Mouse (Mus musculus) limb, embryonic 14.5 days (tissue): ENCODE measurements around the gene Ttll1. TPM values are rescaled to one million over a fixed set of nuclear protein-coding genes. Genes with fewer than 3 reads are reported as not detected.
"Not testable (repeated sequence)": the region's sequence is repeated elsewhere in the genome, so short reads cannot be mapped to it uniquely, and the experiment has no call there.

Experiments
- ATAC-seq: fragments of 200-750 bp; cut with Nextera tagmentation; 2 replicates; pipeline ENCODE4 v1.8.0; 2017; ENCODE audit warnings: low read depth, moderate number of reproducible peaks, moderate TSS enrichment; ENCODE audit not compliant: low FRiP score
- DNase-seq: peaks from one replicate; pipeline ENCODE4 v3.0.0-alpha.2; 2015; ENCODE audit warnings: low spot score
- H3K27ac ChIP-seq: fragments of 300-500 bp; sonication (generic); replicated peaks from 2 replicates; pipeline ENCODE4 v1.5.1; 2014; ENCODE audit warnings: low read depth, mild to moderate bottlenecking, low read length, moderate library complexity, mixed read lengths
- H3K27me3 ChIP-seq: fragments of 300-500 bp; sonication (generic); 2 replicates; pipeline ENCODE4 v1.6.1; 2014; ENCODE audit warnings: low read length, mixed read lengths; ENCODE audit not compliant: control insufficient read depth, insufficient read depth
- H3K36me3 ChIP-seq: fragments of 300-500 bp; sonication (generic); 2 replicates; pipeline ENCODE4 v1.6.1; 2014; ENCODE audit warnings: mild to moderate bottlenecking, low read length, moderate library complexity, mixed read lengths; ENCODE audit not compliant: control insufficient read depth, insufficient read depth
- H3K4me1 ChIP-seq: fragments of 300-500 bp; sonication (generic); 2 replicates; pipeline ENCODE4 v1.6.1; 2014; ENCODE audit warnings: antibody characterized with exemption, low read length, mixed read lengths; ENCODE audit not compliant: control insufficient read depth, insufficient read depth
- H3K4me2 ChIP-seq: fragments of 300-500 bp; sonication (generic); replicated peaks from 2 replicates; pipeline ENCODE4 v1.6.1; 2014; ENCODE audit warnings: low read depth, mild to moderate bottlenecking, low read length, moderate library complexity; ENCODE audit not compliant: severe bottlenecking
- H3K4me3 ChIP-seq: fragments of 300-500 bp; sonication (generic); replicated peaks from 2 replicates; pipeline ENCODE4 v1.5.1; 2014; ENCODE audit warnings: low read length
- H3K9ac ChIP-seq: fragments of 300-500 bp; sonication (generic); 2 replicates; pipeline ENCODE4 v1.6.1; 2014; ENCODE audit warnings: mild to moderate bottlenecking, low read depth, low read length, moderate library complexity; ENCODE audit not compliant: severe bottlenecking
- H3K9me3 ChIP-seq: fragments of 300-500 bp; sonication (generic); 2 replicates; pipeline ENCODE4 v1.6.1; 2016; ENCODE audit warnings: low read length; ENCODE audit not compliant: control insufficient read depth
- POLR2A ChIP-seq: fragments of 200-500 bp; IDR thresholded peaks from 2 replicates; pipeline ENCODE4 v1.8.0; 2012; ENCODE audit warnings: inconsistent platforms, mild to moderate bottlenecking, moderate library complexity, borderline replicate concordance; ENCODE audit not compliant: insufficient read depth, insufficient read length; ENCODE audit errors: extremely low read depth
- WGBS: fragments of 180-500 bp; shearing (Covaris S2); extraction: QIAGEN DNeasy Blood & Tissue Kit; methylation state at CpG from one replicate; pipeline ENCODE4 v1.1.7; 2014; 5-methylcytosine and 5-hydroxymethylcytosine counted together
- polyA plus RNA-seq, 2 experiments: library from polyadenylated mRNA; depleted of rRNA in 1 of 2; stranded (reverse) in 1 of 2; unstranded in 1 of 2; fragments of >200 nt; fragmentation: Nextera tagmentation in 1 of 2; extraction: Ambion mirVana in 1 of 2; gene quantifications; 2 replicates each; pipeline versions ENCODE4 v1.2.1 to v1.2.3; 2012 to 2014

Gene Ttll1
- polyA plus RNA-seq, 2 experiments: 9.0 to 13.0 TPM

DNA sequence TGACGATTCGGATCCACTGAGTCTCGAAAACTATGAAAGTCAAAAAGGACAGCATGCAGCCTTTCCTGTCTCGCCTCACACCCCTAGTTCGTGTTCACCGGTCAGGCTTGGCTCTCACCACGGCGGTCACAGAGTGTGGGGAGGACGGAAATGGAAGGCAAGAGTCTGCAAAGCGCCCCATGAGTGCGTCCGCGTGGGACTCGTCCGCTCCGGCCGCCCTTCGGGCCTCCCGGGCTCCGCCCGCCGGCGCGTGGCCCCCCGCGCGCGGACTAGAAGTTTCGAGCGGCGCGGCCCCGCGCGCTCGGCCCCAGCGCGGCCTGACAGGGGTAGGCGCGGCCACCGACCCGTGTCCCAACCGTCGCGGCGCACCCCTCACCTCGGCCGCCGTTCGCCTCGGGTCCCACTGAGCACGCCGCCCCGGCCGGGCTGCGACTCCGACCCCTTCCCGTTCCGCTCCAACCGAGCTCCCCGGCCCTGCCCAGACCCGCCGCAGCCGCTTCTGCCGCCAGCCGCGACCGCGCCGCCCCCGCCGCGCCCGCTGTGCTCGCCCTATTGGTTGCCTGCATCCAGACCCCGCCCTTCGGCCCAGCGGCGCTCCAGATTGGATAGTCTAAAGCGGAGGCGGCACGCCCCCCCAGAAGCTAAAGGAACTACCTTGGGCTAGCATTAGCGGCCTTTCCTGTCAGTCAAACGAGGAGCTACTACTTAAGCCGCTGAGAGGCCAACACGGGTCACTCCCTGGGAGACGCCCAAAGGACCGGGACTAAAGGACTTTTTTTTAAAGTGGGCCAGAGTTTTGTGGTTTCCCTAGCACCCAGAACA lies 46.4 kb downstream of the Ttll1 start, which contains the start of gene Pacsin2:
TSS of gene Pacsin2 (minus strand) at position 524 of the 822 bp plus-strand sequence.
- H3K27ac ChIP-seq: peak within 1 kb of the TSS; percentile 74; the same call in 1 of the 2 replicates
- ATAC-seq (peak; percentile 99), DNase-seq (peak; percentile 99)
- under 1% methylated on average over 56 of the region's 88 CpGs for WGBS
- no peaks in the 10 kb centered on the region for H3K27me3 ChIP-seq
- H3K36me3 ChIP-seq: 0 out of 2 replicates have a peak, but pooled peaks cover 4% of the 10 kb centered on the region
- peak within 1 kb of the TSS; percentile 72 for H3K4me2 ChIP-seq
- no peaks in the 10 kb centered on the region for H3K9me3 ChIP-seq
- H3K4me1 ChIP-seq: peaks cover 13% of the 10 kb centered on the region
- 0 out of 2 replicates have a peak, but pooled peaks have one; percentile 26 for TF ChIP-seq POLR2A
- peak within 1 kb of the TSS; percentile 76 for H3K4me3 ChIP-seq
- peak within 1 kb of the TSS; percentile 79 for H3K9ac ChIP-seq

DNA sequence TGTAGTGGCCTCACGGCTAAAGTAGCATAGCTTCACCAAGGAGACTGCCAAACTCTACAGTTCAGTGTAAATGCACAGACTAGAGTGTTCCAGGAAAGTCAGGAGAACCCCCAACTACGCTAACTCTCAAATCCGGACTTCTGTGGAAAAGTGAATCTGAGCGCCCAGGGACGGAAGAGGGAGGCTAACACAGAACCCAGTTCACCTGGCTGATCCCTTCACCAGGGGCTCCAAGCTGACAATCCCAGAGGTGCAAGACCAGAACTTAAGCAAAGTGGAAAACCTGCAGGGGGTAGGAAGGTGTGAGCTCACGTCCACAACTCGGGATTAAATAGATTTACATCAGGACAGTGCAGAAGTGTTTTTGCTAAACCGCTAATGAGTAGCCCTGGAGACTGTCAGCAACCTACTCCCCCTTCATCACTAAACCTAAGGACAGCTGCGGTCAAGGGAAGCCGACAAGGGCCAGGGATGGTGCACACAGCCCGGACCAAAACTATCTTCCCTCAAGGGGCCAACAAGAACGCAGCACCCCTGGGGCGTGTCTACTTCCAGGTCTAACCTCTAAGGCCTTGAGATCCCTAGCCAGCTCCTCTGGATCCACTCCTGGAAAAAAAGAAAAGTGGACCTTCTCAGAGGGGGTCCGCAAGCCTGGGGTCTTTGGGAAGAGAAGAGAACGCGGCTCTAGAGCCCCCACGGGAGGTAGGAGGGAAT lies 47.2 kb downstream of the Ttll1 start:
- 2% methylated on average over 17 of the region's 17 CpGs for WGBS
- Histone ChIP-seq H3K9me3 (no peaks in the 10 kb centered on the region), H3K27me3 (no peaks in the 10 kb centered on the region), H3K4me2 (peak overlapping the region; percentile 72), H3K9ac (peak overlapping the region; percentile 79), H3K4me3 (peak overlapping the region; percentile 76), H3K36me3 (0 out of 2 replicates have a peak, but pooled peaks cover 4% of the 10 kb centered on the region), H3K27ac (no peak overlapping the region), H3K4me1 (peaks cover 13% of the 10 kb centered on the region)
- TF ChIP-seq POLR2A: no peak
- ATAC-seq (no peak), DNase-seq (peak; percentile 17)

DNA sequence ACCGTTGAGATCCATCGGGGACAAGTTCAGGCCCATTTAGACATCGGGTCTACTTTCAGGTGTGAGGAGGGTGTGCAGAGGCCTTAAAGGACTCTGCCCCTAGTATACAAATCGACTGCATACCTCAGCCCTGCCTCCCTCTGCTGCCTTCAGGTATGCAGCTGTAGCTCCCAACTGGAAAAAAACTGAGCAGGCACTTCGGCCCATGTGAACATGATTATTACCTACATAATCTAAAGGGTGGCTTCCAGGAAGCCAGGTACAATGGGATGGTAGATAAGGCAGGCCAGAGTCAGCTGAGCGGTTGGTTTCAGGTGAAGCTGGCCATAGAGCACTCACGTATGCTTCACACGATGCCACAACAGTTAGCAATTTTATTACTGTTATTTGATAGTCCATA lies 48.3 kb downstream of the Ttll1 start:
- not testable (repeated sequence) for H3K9ac ChIP-seq, H3K36me3 ChIP-seq, H3K27ac ChIP-seq, H3K27me3 ChIP-seq, DNase-seq, H3K9me3 ChIP-seq, H3K4me3 ChIP-seq, ATAC-seq
- Histone ChIP-seq H3K4me2 (peak overlapping the region; percentile 72; the same call in 1 of the 2 replicates), H3K4me1 (peaks cover 13% of the 10 kb centered on the region)
- WGBS: 76% methylated on average over 8 of the region's 8 CpGs

DNA sequence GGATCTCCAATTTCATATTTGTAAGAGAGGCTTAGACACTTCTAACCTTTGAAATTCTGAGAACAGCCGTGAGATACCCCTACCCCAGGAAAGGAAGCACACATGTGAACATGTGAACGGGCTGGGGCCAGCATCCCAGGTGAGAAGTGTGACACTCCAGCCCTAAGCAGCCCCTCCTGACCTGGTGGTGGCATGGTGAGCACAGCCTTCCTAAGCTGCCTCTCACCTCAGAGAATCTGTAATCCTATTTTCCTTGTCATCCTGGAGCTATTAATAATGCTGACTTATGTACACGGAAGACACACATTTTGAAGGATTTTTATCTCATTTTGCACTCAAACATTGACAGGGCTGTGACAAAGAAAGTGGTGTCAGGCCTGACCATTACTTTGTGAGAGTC lies 49.8 kb downstream of the Ttll1 start:
- Histone ChIP-seq H3K36me3 (0 out of 2 replicates have a peak, but pooled peaks cover 4% of the 10 kb centered on the region), H3K9me3 (no peaks in the 10 kb centered on the region), H3K4me2 (no peak overlapping the region), H3K27ac (no peak overlapping the region), H3K4me1 (peaks cover 13% of the 10 kb centered on the region), H3K27me3 (no peaks in the 10 kb centered on the region), H3K9ac (no peak overlapping the region), H3K4me3 (no peak overlapping the region)
- no peak for ATAC-seq
- DNase-seq: no peak
- WGBS: 85% methylated on average over 3 of the region's 3 CpGs
- TF ChIP-seq POLR2A: no peak

DNA sequence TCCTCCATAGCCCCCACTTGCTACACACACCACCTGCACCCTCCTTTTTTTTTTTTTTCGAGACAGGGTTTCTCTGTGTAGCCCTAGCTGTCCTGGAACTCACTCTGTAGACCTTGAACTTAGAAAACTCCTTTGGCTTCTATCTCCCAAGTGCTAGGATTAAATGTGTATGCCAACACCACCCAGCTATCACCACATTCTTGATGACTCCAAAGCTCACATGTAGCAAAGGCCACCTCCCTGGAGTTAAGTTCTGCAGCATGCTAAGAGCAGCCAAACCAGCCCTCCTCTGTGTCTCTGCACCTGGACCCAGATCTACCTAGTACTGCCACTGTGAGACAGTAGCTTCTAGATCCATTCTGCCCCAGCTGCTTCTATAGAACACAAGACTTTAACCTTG lies 53.2 kb downstream of the Ttll1 start:
- Histone ChIP-seq H3K36me3 (0 out of 2 replicates have a peak, but pooled peaks cover 4% of the 10 kb centered on the region), H3K27me3 (no peaks in the 10 kb centered on the region), H3K4me2 (no peak overlapping the region), H3K9ac (no peak overlapping the region), H3K9me3 (no peaks in the 10 kb centered on the region), H3K27ac (no peak overlapping the region), H3K4me1 (peaks cover 6% of the 10 kb centered on the region), H3K4me3 (no peak overlapping the region)
- DNase-seq (no peak), ATAC-seq (no peak)
- TF ChIP-seq POLR2A: no peak
- 95% methylated on average over 1 of the region's 1 CpGs for WGBS
